Mouse (Mus musculus) spleen, adult 2 months (tissue): Measurements from ENCODE around the gene Gm10160.

ENCODE experiments used
- CTCF ChIP-seq: fragments of 200-500 bp; IDR thresholded peaks from 2 replicates; pipeline ENCODE4 v1.5.1; 2011; ENCODE audit warnings: mild to moderate bottlenecking, inconsistent platforms; ENCODE audit not compliant: insufficient read depth, insufficient read length, insufficient replicate concordance; ENCODE audit errors: extremely low read depth
- POLR2A ChIP-seq: fragments of 200-500 bp; IDR thresholded peaks from 2 replicates; pipeline ENCODE4 v1.6.1; 2011; ENCODE audit warnings: low read depth, low read length, inconsistent platforms

DNA sequence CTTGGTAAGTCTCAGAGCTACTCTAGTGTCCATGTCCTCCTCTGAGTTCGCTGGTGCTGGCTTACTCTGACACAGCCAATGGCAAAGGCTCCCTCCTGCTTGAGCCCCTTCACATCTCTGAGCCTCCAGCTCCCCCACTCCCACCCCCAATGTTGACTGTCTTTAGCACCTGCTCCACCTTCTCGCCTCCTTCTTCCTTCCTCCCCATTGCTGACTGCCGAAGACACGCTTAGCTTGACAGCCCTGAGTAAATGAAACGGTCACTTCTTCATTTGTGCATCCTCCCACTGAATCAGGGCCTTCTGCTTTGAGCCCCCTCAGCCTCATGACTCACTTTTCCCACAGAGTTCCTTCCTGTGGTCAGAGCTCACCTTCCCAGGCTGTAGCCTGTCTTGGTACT is 5.4 kb upstream of the Gm10160 start:
- TF ChIP-seq CTCF (no peak), POLR2A (no peak; the same call in none of the 2 replicates)
